In the genomic region with DNA sequence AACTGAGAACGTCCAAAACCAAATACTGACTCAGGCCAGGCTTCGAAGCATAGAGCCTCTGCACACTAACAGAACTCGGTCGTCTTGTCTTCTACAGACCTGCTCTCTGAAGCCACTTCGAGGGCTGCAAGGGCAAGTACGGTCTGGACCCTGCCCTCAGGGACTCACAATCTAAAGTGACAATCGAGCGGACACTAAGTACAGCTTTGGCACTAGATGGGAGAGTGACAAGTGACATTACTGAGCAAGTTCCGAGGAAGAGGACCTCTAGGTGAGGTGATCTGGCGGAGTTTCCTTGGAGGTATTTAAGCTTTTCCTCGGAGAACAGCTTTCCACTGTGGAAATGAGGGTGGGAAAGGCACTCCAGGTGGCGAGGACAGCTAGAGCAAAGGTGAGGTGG, we compare ENCODE assay signal across 13 mouse cellular contexts. TPM values are rescaled to one million over a fixed set of nuclear protein-coding genes. Genes with fewer than 3 reads are reported as not detected.
DNase-seq lines count a peak whose midpoint lies in the region; ATAC-seq and TF ChIP-seq lines count a peak whose summit lies in the region.
"Had no signal": no experiment of that assay in that cellular context is flagged by ENCODE, and none has a peak within 500 bp of the region (broad histone marks: within the 10 kb centered on the region; RNA-seq: fewer than 3 reads in every experiment).

No protein-coding gene starts in this region.

- H3K9me3 ChIP-seq in lung, embryonic 14.5 days (ENCODE audit: low read depth, low read length) = no peaks in the 10 kb centered on the region
- H3K9me3 ChIP-seq in lung, postnatal 0 days (ENCODE audit: low read length) = no peaks in the 10 kb centered on the region
- no peaks in the 10 kb centered on the region; the same call in 1 of the 2 replicates for H3K9me3 ChIP-seq in embryonic facial prominence, embryonic 13.5 days
- no peaks in the 10 kb centered on the region for H3K9me3 ChIP-seq in intestine, embryonic 14.5 days (ENCODE audit: control insufficient read depth, low read length)
- no peaks in the 10 kb centered on the region for H3K9me3 ChIP-seq in stomach, embryonic 14.5 days (ENCODE audit: control insufficient read depth, low read depth, low read length)
- H3K9me3 ChIP-seq: lung, embryonic 15.5 days had no signal

- H3K4me3 ChIP-seq in lung, embryonic 14.5 days (ENCODE audit: low read depth, low read length) = no peak overlapping the region
- H3K4me3 ChIP-seq in lung, postnatal 0 days (ENCODE audit: low read depth, low read length) = no peak overlapping the region
- H3K4me3 ChIP-seq in embryonic facial prominence, embryonic 13.5 days = peak overlapping the region; percentile 23; the same call in 1 of the 2 replicates
- peak overlapping the region; percentile 67 for H3K4me3 ChIP-seq in intestine, embryonic 14.5 days (ENCODE audit: low read depth, low read length)
- peak overlapping the region; percentile 34; the same call in 1 of the 2 replicates for H3K4me3 ChIP-seq in stomach, embryonic 14.5 days (ENCODE audit: low read depth, low read length)

- H3K4me2 ChIP-seq in lung, embryonic 14.5 days = no peak overlapping the region
- no peak overlapping the region for H3K4me2 ChIP-seq in lung, postnatal 0 days (replicated peaks; ENCODE audit: low read depth, low read length)
- H3K4me2 ChIP-seq in embryonic facial prominence, embryonic 13.5 days = peak overlapping the region; percentile 10; the same call in 1 of the 2 replicates
- H3K4me2 ChIP-seq in intestine, embryonic 14.5 days (ENCODE audit: low read length) = peak overlapping the region; percentile 71
- peak overlapping the region; percentile 25; the same call in 1 of the 2 replicates for H3K4me2 ChIP-seq in stomach, embryonic 14.5 days (replicated peaks; ENCODE audit: low read depth, low read length)

- no peak for ATAC-seq in lung, embryonic 14.5 days (ENCODE audit: insufficient read depth)
- ATAC-seq in lung, postnatal 0 days = no peak
- ATAC-seq in embryonic facial prominence, embryonic 13.5 days (ENCODE audit: insufficient number of reproducible peaks, insufficient read depth, low FRiP score, low TSS enrichment, low read depth) = no peak
- ATAC-seq in intestine, embryonic 14.5 days (replicated peaks; ENCODE audit: low FRiP score, low TSS enrichment, low read depth) = no peak
- no peak for ATAC-seq in stomach, embryonic 14.5 days (ENCODE audit: insufficient number of reproducible peaks, insufficient read depth, low FRiP score, low read depth)
- ATAC-seq: Patski had no signal

- peak; percentile 16 for DNase-seq in lung, embryonic 14.5 days
- DNase-seq in lung, postnatal 0 days (ENCODE audit: low spot score) = no peak
- peak; percentile 71 for DNase-seq in intestine, embryonic 14.5 days (ENCODE audit: low spot score)
- DNase-seq in gastrocnemius, postnatal 36 days = no peak
- no peak for DNase-seq in lung, postnatal 36 days
- DNase-seq: adrenal gland, adult 2 months had no signal

- intact Hi-C loops in gastrocnemius, postnatal 36 days (cut with DNase I) = loop anchor here (5.0 kb wide), 1 partner anchor 1094 kb away; the partner anchor contains the start of gene R3hcc1l

- WGBS in lung, embryonic 14.5 days = 9% methylated on average over 12 of the region's 12 CpGs
- WGBS in lung, postnatal 0 days = 17% methylated on average over 12 of the region's 12 CpGs
- WGBS in embryonic facial prominence, embryonic 13.5 days = 7% methylated on average over 12 of the region's 12 CpGs
- 3% methylated on average over 12 of the region's 12 CpGs for WGBS in intestine, embryonic 14.5 days
- WGBS in stomach, embryonic 14.5 days = 13% methylated on average over 12 of the region's 12 CpGs

- H3K9ac ChIP-seq in lung, embryonic 14.5 days = no peak overlapping the region
- H3K9ac ChIP-seq in lung, postnatal 0 days (replicated peaks; ENCODE audit: low read depth) = no peak overlapping the region
- H3K9ac ChIP-seq in embryonic facial prominence, embryonic 13.5 days = no peak overlapping the region
- H3K9ac ChIP-seq in intestine, embryonic 14.5 days (ENCODE audit: low read length) = peak overlapping the region; percentile 63
- no peak overlapping the region for H3K9ac ChIP-seq in stomach, embryonic 14.5 days (replicated peaks; ENCODE audit: low read depth, low read length)
- H3K9ac ChIP-seq: lung, embryonic 15.5 days had no signal

- H3K36me3 ChIP-seq in lung, embryonic 14.5 days (ENCODE audit: insufficient read depth) = no peaks in the 10 kb centered on the region
- H3K36me3 ChIP-seq in lung, postnatal 0 days (ENCODE audit: insufficient read depth, low read length) = no peaks in the 10 kb centered on the region
- H3K36me3 ChIP-seq in embryonic facial prominence, embryonic 13.5 days = no peaks in the 10 kb centered on the region
- H3K36me3 ChIP-seq in intestine, embryonic 14.5 days (ENCODE audit: control insufficient read depth, insufficient read depth, low read length) = peaks cover 14% of the 10 kb centered on the region; the same call in 1 of the 2 replicates
- H3K36me3 ChIP-seq in stomach, embryonic 14.5 days (ENCODE audit: control insufficient read depth, insufficient read depth, low read length) = no peaks in the 10 kb centered on the region
- H3K36me3 ChIP-seq: lung, embryonic 15.5 days had no signal

- peaks cover 97% of the 10 kb centered on the region for H3K27me3 ChIP-seq in lung, embryonic 14.5 days (ENCODE audit: insufficient read depth, low read length)
- peaks cover 86% of the 10 kb centered on the region for H3K27me3 ChIP-seq in lung, postnatal 0 days (replicated peaks; ENCODE audit: insufficient read depth, low read length)
- H3K27me3 ChIP-seq in embryonic facial prominence, embryonic 13.5 days = peaks cover 98% of the 10 kb centered on the region
- H3K27me3 ChIP-seq in intestine, embryonic 14.5 days (replicated peaks; ENCODE audit: control insufficient read depth, insufficient read depth, low read length) = peaks cover 62% of the 10 kb centered on the region
- H3K27me3 ChIP-seq in stomach, embryonic 14.5 days (ENCODE audit: control insufficient read depth, insufficient read depth, low read length) = peaks cover 62% of the 10 kb centered on the region
- H3K27me3 ChIP-seq: Patski had no signal

- H3K27ac ChIP-seq in lung, embryonic 14.5 days (ENCODE audit: low read depth) = no peak overlapping the region
- H3K27ac ChIP-seq in lung, postnatal 0 days (ENCODE audit: low read length) = no peak overlapping the region
- H3K27ac ChIP-seq in embryonic facial prominence, embryonic 13.5 days = no peak overlapping the region
- peak overlapping the region; percentile 83 for H3K27ac ChIP-seq in intestine, embryonic 14.5 days (ENCODE audit: low read depth)
- no peak overlapping the region; the same call in 1 of the 2 replicates for H3K27ac ChIP-seq in stomach, embryonic 14.5 days (ENCODE audit: low read length)
- H3K27ac ChIP-seq: lung, embryonic 15.5 days had no signal

- no peaks in the 10 kb centered on the region for H3K4me1 ChIP-seq in lung, embryonic 14.5 days (ENCODE audit: insufficient read depth)
- peaks cover 21% of the 10 kb centered on the region for H3K4me1 ChIP-seq in lung, postnatal 0 days (ENCODE audit: insufficient read depth, low read depth, low read length)
- H3K4me1 ChIP-seq in embryonic facial prominence, embryonic 13.5 days = peaks cover 38% of the 10 kb centered on the region
- H3K4me1 ChIP-seq in intestine, embryonic 14.5 days (replicated peaks; ENCODE audit: control insufficient read depth, insufficient read depth, low read length) = peaks cover 5% of the 10 kb centered on the region; the same call in 1 of the 2 replicates
- H3K4me1 ChIP-seq in stomach, embryonic 14.5 days (ENCODE audit: control insufficient read depth, insufficient read depth, low read length) = peaks cover 10% of the 10 kb centered on the region

- TF ChIP-seq EP300 in lung, postnatal 0 days (IDR thresholded peaks at IDR 0.05) = no peak

- no peak for TF ChIP-seq CTCF in lung, embryonic 14.5 days (IDR thresholded peaks at IDR 0.05; ENCODE audit: low read depth)
- TF ChIP-seq CTCF in lung, postnatal 0 days (IDR thresholded peaks at IDR 0.05) = no peak

RNA-seq across cellular contexts. Expression of gene Nkx2-3, which starts 0.6 kb away (rescaled TPM):
- polyA plus RNA-seq in lung, embryonic 14.5 days (2014; fragmentation: Nextera tagmentation; extraction: Ambion mirVana) = not detected in 2 replicates
- polyA plus RNA-seq in lung, postnatal 0 days (2015; fragmentation: Nextera tagmentation; extraction: Ambion mirVana) = not detected in 2 replicates
- 1.4 and 4.2 TPM in 2 replicates for polyA plus RNA-seq in embryonic facial prominence, embryonic 13.5 days (2015; fragmentation: Nextera tagmentation; extraction: Ambion mirVana)
- 82.3 and 83.9 TPM in 2 replicates for polyA plus RNA-seq in intestine, embryonic 14.5 days (2014; fragmentation: Nextera tagmentation; extraction: Ambion mirVana)
- 5.5 and 6.9 TPM in 2 replicates for polyA plus RNA-seq in stomach, embryonic 14.5 days (2014; fragmentation: Nextera tagmentation; extraction: Ambion mirVana)
- not detected for total RNA-seq in gastrocnemius, postnatal 36 days (2021)
- total RNA-seq: adrenal gland, adult 2 months; gastrocnemius, postnatal 4 days; left cerebral cortex, postnatal 10 days had no signal
- polyA plus RNA-seq: adrenal gland, adult 2 months; heart, embryonic 16.5 days; lung, embryonic 15.5 days had no signal

Comparison
In these comparisons a context has a peak if more than half of its experiments do, and no peak if none do; other contexts are left out.
1. DNase-seq: peak in lung, embryonic 14.5 days (single experiment) and intestine, embryonic 14.5 days (single experiment); none in lung, postnatal 0 days (single experiment), gastrocnemius, postnatal 36 days (0 of 2) and lung, postnatal 36 days (single experiment).
2. H3K4me2 ChIP-seq: peak in embryonic facial prominence, embryonic 13.5 days (single experiment), intestine, embryonic 14.5 days (single experiment) and stomach, embryonic 14.5 days (single experiment); none in lung, embryonic 14.5 days (single experiment) and lung, postnatal 0 days (single experiment).
3. H3K4me3 ChIP-seq: peak in embryonic facial prominence, embryonic 13.5 days (single experiment), intestine, embryonic 14.5 days (single experiment) and stomach, embryonic 14.5 days (single experiment); none in lung, embryonic 14.5 days (single experiment) and lung, postnatal 0 days (single experiment).
4. RNA of gene Nkx2-3, which starts 0.6 kb away (polyA plus RNA-seq): 82.3 to 83.9 TPM in intestine, embryonic 14.5 days; 5.5 to 6.9 TPM in stomach, embryonic 14.5 days, 1.4 to 4.2 TPM in embryonic facial prominence, embryonic 13.5 days, not detected in lung, postnatal 0 days and not detected in lung, embryonic 14.5 days; every median in the first group is over 10 times any median in the second.